ENCODE assay signal across 8 mouse cellular contexts in genomic region chr5:147725831-147726700, GRCm38 (mm10). TPM values are rescaled to one million over a fixed set of nuclear protein-coding genes. Genes with fewer than 3 reads are reported as not detected.
A peak's percentile ranks its signal among the peaks of the same experiment; 100 is the strongest.
DNase-seq lines count a peak whose midpoint lies in the region; ATAC-seq lines count a peak whose summit lies in the region.

Gene Flt1, minus strand, starts transcription at chr5:147726011.

- under 1% methylated on average over 77 of the region's 82 CpGs for WGBS in embryonic facial prominence, embryonic 11.5 days
- WGBS in heart, embryonic 11.5 days (ENCODE audit: insufficient replicate concordance): under 1% methylated on average over 82 of the region's 82 CpGs
- WGBS in kidney, embryonic 14.5 days: under 1% methylated on average over 68 of the region's 82 CpGs
- under 1% methylated on average over 77 of the region's 82 CpGs for WGBS in liver, embryonic 13.5 days (ENCODE audit: insufficient replicate concordance)
- under 1% methylated on average over 65 of the region's 82 CpGs for WGBS in neural tube, embryonic 11.5 days

- 0 out of 2 replicates have a peak within 1 kb of the TSS, but pooled peaks have one; percentile 9 for H3K9ac ChIP-seq in embryonic facial prominence, embryonic 11.5 days (replicated peaks; ENCODE audit: low read length)
- peak within 1 kb of the TSS; percentile 68 for H3K9ac ChIP-seq in heart, embryonic 11.5 days (ENCODE audit: low read depth, low read length)
- H3K9ac ChIP-seq in kidney, embryonic 14.5 days (ENCODE audit: low read depth, low read length): peak within 1 kb of the TSS; percentile 55
- H3K9ac ChIP-seq in liver, embryonic 13.5 days: peak within 1 kb of the TSS; percentile 26
- peak within 1 kb of the TSS; percentile 39 for H3K9ac ChIP-seq in neural tube, embryonic 11.5 days (ENCODE audit: low read length)

- peaks cover 12% of the 10 kb centered on the region for H3K4me1 ChIP-seq in embryonic facial prominence, embryonic 11.5 days (ENCODE audit: control insufficient read depth, insufficient read depth, low read length)
- H3K4me1 ChIP-seq in heart, embryonic 11.5 days (ENCODE audit: control insufficient read depth, insufficient read depth, low read length): 0 out of 2 replicates have a peak, but pooled peaks cover 5% of the 10 kb centered on the region
- peaks cover 3% of the 10 kb centered on the region; the same call in 1 of the 2 replicates for H3K4me1 ChIP-seq in kidney, embryonic 14.5 days (ENCODE audit: control insufficient read depth, insufficient read depth, low read length)
- peaks cover 12% of the 10 kb centered on the region; the same call in 1 of the 2 replicates for H3K4me1 ChIP-seq in liver, embryonic 13.5 days (replicated peaks)
- H3K4me1 ChIP-seq in neural tube, embryonic 11.5 days (ENCODE audit: control insufficient read depth, insufficient read depth, low read length): peaks cover 9% of the 10 kb centered on the region

- peak within 1 kb of the TSS; percentile 35 for H3K4me3 ChIP-seq in embryonic facial prominence, embryonic 11.5 days (ENCODE audit: low read depth, low read length)
- peak within 1 kb of the TSS; percentile 63 for H3K4me3 ChIP-seq in heart, embryonic 11.5 days (ENCODE audit: low read depth, low read length)
- peak within 1 kb of the TSS; percentile 43 for H3K4me3 ChIP-seq in kidney, embryonic 14.5 days (ENCODE audit: low read length)
- H3K4me3 ChIP-seq in liver, embryonic 13.5 days (replicated peaks): peak within 1 kb of the TSS; percentile 45
- peak within 1 kb of the TSS; percentile 21 for H3K4me3 ChIP-seq in neural tube, embryonic 11.5 days (ENCODE audit: low read depth, low read length)

- no peak within 1 kb of the TSS for H3K27ac ChIP-seq in embryonic facial prominence, embryonic 11.5 days (replicated peaks; ENCODE audit: low read depth, low read length)
- peak within 1 kb of the TSS; percentile 42 for H3K27ac ChIP-seq in heart, embryonic 11.5 days (ENCODE audit: low read depth, low read length)
- H3K27ac ChIP-seq in kidney, embryonic 14.5 days (ENCODE audit: low read depth, low read length): peak within 1 kb of the TSS; percentile 24; the same call in 1 of the 2 replicates
- no peak within 1 kb of the TSS for H3K27ac ChIP-seq in liver, embryonic 13.5 days
- H3K27ac ChIP-seq in neural tube, embryonic 11.5 days (ENCODE audit: low read depth, low read length): no peak within 1 kb of the TSS

- H3K9me3 ChIP-seq in embryonic facial prominence, embryonic 11.5 days (replicated peaks; ENCODE audit: control insufficient read depth, low read length): no peaks in the 10 kb centered on the region
- no peaks in the 10 kb centered on the region for H3K9me3 ChIP-seq in heart, embryonic 11.5 days (replicated peaks; ENCODE audit: control insufficient read depth, low read length)
- no peaks in the 10 kb centered on the region for H3K9me3 ChIP-seq in kidney, embryonic 14.5 days (ENCODE audit: control insufficient read depth, low read length)
- H3K9me3 ChIP-seq in liver, embryonic 13.5 days (replicated peaks): no peaks in the 10 kb centered on the region
- no peaks in the 10 kb centered on the region for H3K9me3 ChIP-seq in neural tube, embryonic 11.5 days (ENCODE audit: control insufficient read depth, low read length)

- no peaks in the 10 kb centered on the region for H3K36me3 ChIP-seq in embryonic facial prominence, embryonic 11.5 days (replicated peaks; ENCODE audit: control insufficient read depth, insufficient read depth, low read depth, low read length)
- H3K36me3 ChIP-seq in heart, embryonic 11.5 days (ENCODE audit: control insufficient read depth, insufficient read depth, low read length): no peaks in the 10 kb centered on the region
- no peaks in the 10 kb centered on the region for H3K36me3 ChIP-seq in kidney, embryonic 14.5 days (ENCODE audit: control insufficient read depth, insufficient read depth, low read length)
- H3K36me3 ChIP-seq in liver, embryonic 13.5 days: no peaks in the 10 kb centered on the region
- no peaks in the 10 kb centered on the region for H3K36me3 ChIP-seq in neural tube, embryonic 11.5 days (ENCODE audit: control insufficient read depth, insufficient read depth, low read length)

- peaks cover 54% of the 10 kb centered on the region for H3K27me3 ChIP-seq in embryonic facial prominence, embryonic 11.5 days (ENCODE audit: control insufficient read depth, insufficient read depth, low read length)
- peaks cover 58% of the 10 kb centered on the region for H3K27me3 ChIP-seq in heart, embryonic 11.5 days (ENCODE audit: control insufficient read depth, insufficient read depth, low read length)
- H3K27me3 ChIP-seq in kidney, embryonic 14.5 days (ENCODE audit: control insufficient read depth, insufficient read depth, low read length): peaks cover 82% of the 10 kb centered on the region
- peaks cover 90% of the 10 kb centered on the region for H3K27me3 ChIP-seq in liver, embryonic 13.5 days
- H3K27me3 ChIP-seq in neural tube, embryonic 11.5 days (ENCODE audit: control insufficient read depth, insufficient read depth, low read length): peaks cover 75% of the 10 kb centered on the region

- peak; percentile 51; the same call in 1 of the 2 replicates for ATAC-seq in embryonic facial prominence, embryonic 11.5 days (replicated peaks; ENCODE audit: insufficient number of reproducible peaks, low FRiP score, low TSS enrichment, low read depth)
- ATAC-seq in heart, embryonic 11.5 days (replicated peaks; ENCODE audit: insufficient number of reproducible peaks, low FRiP score, low TSS enrichment): peak; percentile 75
- ATAC-seq in kidney, embryonic 14.5 days (ENCODE audit: low FRiP score, low TSS enrichment): peak; percentile 78
- ATAC-seq in liver, embryonic 13.5 days (ENCODE audit: low read depth): peak; percentile 45
- peak; percentile 22; the same call in 1 of the 2 replicates for ATAC-seq in neural tube, embryonic 11.5 days (ENCODE audit: insufficient read depth, low FRiP score, low TSS enrichment)

- peak within 1 kb of the TSS; percentile 70 for H3K4me2 ChIP-seq in embryonic facial prominence, embryonic 11.5 days (ENCODE audit: low read depth, low read length)
- peak within 1 kb of the TSS; percentile 91 for H3K4me2 ChIP-seq in heart, embryonic 11.5 days
- peak within 1 kb of the TSS; percentile 61 for H3K4me2 ChIP-seq in kidney, embryonic 14.5 days (replicated peaks; ENCODE audit: low read depth, low read length)
- peak within 1 kb of the TSS; percentile 55 for H3K4me2 ChIP-seq in liver, embryonic 13.5 days
- peak within 1 kb of the TSS; percentile 41 for H3K4me2 ChIP-seq in neural tube, embryonic 11.5 days (ENCODE audit: low read depth)

- DNase-seq in right cerebral cortex, postnatal 25 days: peak; percentile 18
- DNase-seq in right cerebral cortex, postnatal 14 days: no peak
- DNase-seq in embryonic facial prominence, embryonic 11.5 days (ENCODE audit: low spot score): peak; percentile 36
- DNase-seq in liver, embryonic 13.5 days: no peak
- peak; percentile 41 for DNase-seq in neural tube, embryonic 11.5 days (ENCODE audit: low spot score)
- DNase-seq in cerebellum, adult 11-12 months: no peak

RNA-seq across cellular contexts. Expression of gene Flt1, which starts in this region (rescaled TPM):
- 9.6 and 12.5 TPM in 2 replicates for polyA plus RNA-seq in embryonic facial prominence, embryonic 11.5 days (2014; fragmentation: Nextera tagmentation; extraction: Ambion mirVana)
- polyA plus RNA-seq in heart, embryonic 11.5 days (2014; fragmentation: Nextera tagmentation; extraction: Ambion mirVana): 20.4 and 23.1 TPM in 2 replicates
- polyA plus RNA-seq in kidney, embryonic 14.5 days (2014; fragmentation: Nextera tagmentation; extraction: Ambion mirVana): 12.5 and 20.0 TPM in 2 replicates
- 2.4 and 2.8 TPM in 2 replicates for polyA plus RNA-seq in liver, embryonic 13.5 days (2015; fragmentation: Nextera tagmentation; extraction: Ambion mirVana)
- 13.1 and 13.9 TPM in 2 replicates for polyA plus RNA-seq in neural tube, embryonic 11.5 days (2014; fragmentation: Nextera tagmentation; extraction: Ambion mirVana)

Comparison
In these comparisons a context has a peak if more than half of its experiments do, and no peak if none do; other contexts are left out.
1. DNase-seq: peak in right cerebral cortex, postnatal 25 days (single experiment), embryonic facial prominence, embryonic 11.5 days (single experiment) and neural tube, embryonic 11.5 days (single experiment); none in right cerebral cortex, postnatal 14 days (single experiment), liver, embryonic 13.5 days (single experiment) and cerebellum, adult 11-12 months (single experiment).
2. ATAC-seq: peak in every context shown above with its lines; median percentile 78 in kidney, embryonic 14.5 days; 75 in heart, embryonic 11.5 days; 51 in embryonic facial prominence, embryonic 11.5 days; 45 in liver, embryonic 13.5 days; 22 in neural tube, embryonic 11.5 days.
3. H3K27ac ChIP-seq: peak in heart, embryonic 11.5 days (single experiment) and kidney, embryonic 14.5 days (single experiment); none in embryonic facial prominence, embryonic 11.5 days (single experiment), liver, embryonic 13.5 days (single experiment) and neural tube, embryonic 11.5 days (single experiment).
4. H3K4me2 ChIP-seq: peak in every context shown above with its lines; median percentile 91 in heart, embryonic 11.5 days; 70 in embryonic facial prominence, embryonic 11.5 days; 61 in kidney, embryonic 14.5 days; 55 in liver, embryonic 13.5 days; 41 in neural tube, embryonic 11.5 days.
5. H3K9ac ChIP-seq: peak in every context shown above with its lines; median percentile 68 in heart, embryonic 11.5 days; 55 in kidney, embryonic 14.5 days; 39 in neural tube, embryonic 11.5 days; 26 in liver, embryonic 13.5 days; 9 in embryonic facial prominence, embryonic 11.5 days.
6. Peak in every context shown above with its lines, with median percentiles within 50 percentile points of each other: H3K4me3 ChIP-seq.